Mouse (Mus musculus): Measurements from ENCODE around the gene Igf2bp3. TPM values are rescaled to one million over a fixed set of nuclear protein-coding genes. Genes with fewer than 3 reads are reported as not detected.

The Igf2bp3 gene
- polyA plus RNA-seq, 1 experiment, result 31.1 TPM

DNA sequence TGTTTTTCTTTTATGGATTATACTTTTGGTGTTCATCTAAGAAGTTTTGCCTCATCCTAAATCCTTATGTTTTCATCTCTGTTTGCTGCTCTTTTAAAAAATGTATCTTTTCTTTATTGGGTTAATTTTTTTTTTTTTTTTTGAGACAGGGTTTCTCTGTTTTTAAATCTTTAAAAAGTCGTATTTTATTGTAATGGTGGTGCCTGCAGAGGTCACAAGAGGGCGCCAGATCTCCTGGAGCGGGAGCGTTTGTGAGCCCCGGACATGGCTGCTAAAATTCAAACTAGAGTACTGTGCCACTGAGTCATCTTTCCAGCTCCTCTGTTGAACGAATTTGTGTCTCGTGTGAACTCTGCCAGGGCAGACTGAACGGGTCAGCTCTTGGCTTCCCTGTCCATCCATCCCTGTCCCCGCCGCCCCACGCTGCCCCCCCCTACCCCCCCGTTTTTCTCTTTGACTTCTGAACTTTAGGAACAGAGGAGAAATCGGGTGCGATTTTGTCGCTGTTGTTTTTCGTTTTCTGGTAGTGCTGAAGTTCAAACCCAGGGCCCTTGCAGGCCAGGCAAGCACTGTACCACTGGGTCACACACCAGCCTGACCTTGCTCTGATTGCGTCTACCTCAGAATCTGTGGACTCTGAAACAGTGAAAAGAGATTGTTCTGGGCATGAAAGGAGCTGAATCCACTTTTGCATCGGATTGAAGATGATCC is 175.1 kb downstream of the Igf2bp3 start:
- Histone ChIP-seq H3K4me1 (ENCODE audit: control insufficient read depth, insufficient read depth, low read length) (peaks cover 12% of the 10 kb centered on the region; the same call in 1 of the 2 replicates), H3K4me3 (ENCODE audit: insufficient read depth, low read length) (no peak overlapping the region), H3K27ac (ENCODE audit: insufficient read depth, low read length) (no peak overlapping the region)
- TF ChIP-seq POLR2A (IDR thresholded peaks at IDR 0.05; ENCODE audit: low read depth, low read length) (no peak), CTCF (IDR thresholded peaks at IDR 0.05; ENCODE audit: borderline replicate concordance, insufficient read depth, low read length) (peak; percentile 36; the same call in 1 of the 2 replicates)

DNA sequence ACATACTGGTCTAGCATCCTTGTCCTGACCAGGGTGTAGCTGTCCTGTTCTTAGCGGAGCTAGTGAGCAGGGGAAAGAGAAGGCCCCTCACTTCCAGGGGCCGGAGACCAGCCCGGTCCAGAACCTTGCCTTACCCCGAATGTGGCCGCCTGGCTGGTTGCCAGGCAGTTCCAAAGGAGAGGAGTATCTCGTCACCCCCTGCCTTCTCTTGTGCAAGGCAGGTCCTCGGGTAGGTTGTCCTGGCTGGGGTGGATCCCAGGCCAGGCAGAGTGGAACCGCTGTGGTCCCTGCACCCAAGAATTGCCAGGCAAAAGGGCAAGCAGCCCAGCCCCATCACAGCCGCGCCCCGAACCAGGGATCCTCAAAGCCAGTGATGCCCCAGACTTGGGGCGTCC is 177.5 kb downstream of the Igf2bp3 start:
- Histone ChIP-seq H3K4me3 (ENCODE audit: insufficient read depth, low read length) (peak overlapping the region; percentile 5), H3K4me1 (ENCODE audit: control insufficient read depth, insufficient read depth, low read length) (peaks cover 8% of the 10 kb centered on the region; the same call in 1 of the 2 replicates), H3K27ac (ENCODE audit: insufficient read depth, low read length) (no peak overlapping the region)
- TF ChIP-seq POLR2A (IDR thresholded peaks at IDR 0.05; ENCODE audit: low read depth, low read length) (no peak), CTCF (IDR thresholded peaks at IDR 0.05; ENCODE audit: borderline replicate concordance, insufficient read depth, low read length) (no peak)

DNA sequence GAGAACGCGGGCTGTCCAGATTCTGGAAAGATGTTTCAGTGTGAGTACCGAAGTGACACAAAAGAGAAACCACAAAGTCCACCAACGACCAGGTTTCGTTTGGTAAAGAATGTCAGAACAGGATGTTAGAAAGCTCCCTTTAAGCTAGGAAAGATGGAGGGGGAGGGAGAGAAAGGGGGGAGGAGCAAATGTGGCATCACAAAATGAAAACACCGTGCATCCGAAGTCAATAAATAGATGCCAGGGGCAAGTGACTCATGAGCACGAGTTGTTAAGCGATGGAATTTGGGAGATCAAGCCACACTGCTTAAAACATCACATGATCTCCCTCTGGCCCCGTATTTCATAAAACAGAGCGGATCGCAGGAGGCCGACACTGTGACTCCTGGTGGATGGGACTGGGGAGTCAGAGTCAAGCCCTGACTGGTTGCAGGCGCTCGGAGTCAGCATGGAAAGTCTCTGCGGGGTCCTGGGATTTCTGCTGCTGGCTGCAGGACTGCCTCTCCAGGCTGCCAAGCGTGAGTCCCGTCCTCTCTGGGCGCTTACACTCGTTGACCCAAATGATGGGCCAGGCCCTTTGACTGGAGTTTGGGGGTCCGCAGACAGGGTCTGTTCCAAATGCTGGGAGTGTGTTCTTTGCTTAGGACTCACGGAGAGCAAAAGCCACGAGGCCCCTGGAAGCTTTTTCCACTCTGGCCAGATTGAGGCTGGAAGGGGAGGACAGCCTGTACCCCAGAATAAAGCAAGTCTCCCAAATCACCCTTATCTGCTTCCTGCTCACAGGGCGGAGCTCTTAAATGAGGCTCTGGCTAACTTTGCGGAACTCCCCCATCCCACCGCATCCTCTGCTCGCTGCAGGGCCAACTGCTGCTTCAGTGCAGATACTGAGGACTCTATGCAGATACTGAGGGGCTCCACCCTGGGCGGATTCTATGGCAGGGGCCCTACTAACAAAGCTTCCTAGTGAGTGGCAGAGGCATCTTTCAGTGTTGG is 178.2 kb downstream of the Igf2bp3 start, which contains the start of gene Gpnmb:
Gpnmb (plus strand) TSS at position 272 of the 993 bp plus-strand sequence.
- no peak for TF ChIP-seq CTCF (IDR thresholded peaks at IDR 0.05; ENCODE audit: borderline replicate concordance, insufficient read depth, low read length)
- TF ChIP-seq POLR2A (IDR thresholded peaks at IDR 0.05; ENCODE audit: low read depth, low read length), result no peak
- Histone ChIP-seq H3K4me3 (ENCODE audit: insufficient read depth, low read length) (peak within 1 kb of the TSS; percentile 5), H3K27ac (ENCODE audit: insufficient read depth, low read length) (no peak within 1 kb of the TSS), H3K4me1 (ENCODE audit: control insufficient read depth, insufficient read depth, low read length) (peaks cover 8% of the 10 kb centered on the region; the same call in 1 of the 2 replicates)

Other genes starting within 250 kb of the Igf2bp3 start
- not detected in 2 replicates for gene Doxl2, start 240.0 kb downstream of the Igf2bp3 start, polyA plus RNA-seq (2011; ENCODE audit: insufficient read length, low read depth, missing spikeins)
- not detected in 2 replicates for gene Svs1, start 228.1 kb downstream of the Igf2bp3 start, polyA plus RNA-seq (2011; ENCODE audit: insufficient read length, low read depth, missing spikeins)
- 29.1 and 33.1 TPM in 2 replicates for gene Gpnmb, start 178.4 kb downstream of the Igf2bp3 start, polyA plus RNA-seq (2011; ENCODE audit: insufficient read length, low read depth, missing spikeins)
- gene Malsu1, start 141.2 kb downstream of the Igf2bp3 start, polyA plus RNA-seq (2011; ENCODE audit: insufficient read length, low read depth, missing spikeins), result 26.8 and 33.4 TPM in 2 replicates
- 154 and 162 TPM in 2 replicates for gene Tra2a, start 49.1 kb upstream of the Igf2bp3 start, polyA plus RNA-seq (2011; ENCODE audit: insufficient read length, low read depth, missing spikeins)
- 8.4 and 9.5 TPM in 2 replicates for gene Ccdc126, start 104.3 kb upstream of the Igf2bp3 start, polyA plus RNA-seq (2011; ENCODE audit: insufficient read length, low read depth, missing spikeins)
- 2.9 and 6.9 TPM in 2 replicates for gene Fam221a, start 152.8 kb upstream of the Igf2bp3 start, polyA plus RNA-seq (2011; ENCODE audit: insufficient read length, low read depth, missing spikeins)
- gene Stk31, start 180.6 kb upstream of the Igf2bp3 start, polyA plus RNA-seq (2011; ENCODE audit: insufficient read length, low read depth, missing spikeins), result not detected in 2 replicates

Data from embryonic fibroblast, embryonic 13.5 days (primary cell).